Mouse (Mus musculus) forebrain, embryonic 11.5 days (tissue): ENCODE data around the gene Dnajb4. TPM values are rescaled to one million over a fixed set of nuclear protein-coding genes. Genes with fewer than 3 reads are reported as not detected.

Experiments
- ATAC-seq: fragments of 200-750 bp; cut with Nextera tagmentation; replicated peaks from 2 replicates; pipeline ENCODE4 v1.8.0; 2017; ENCODE audit warnings: moderate TSS enrichment; ENCODE audit not compliant: low FRiP score
- DNase-seq: peaks from one replicate; pipeline ENCODE4 v3.0.0-alpha.2; 2017; ENCODE audit warnings: low spot score
- H3K27ac ChIP-seq: fragments of 300-500 bp; sonication (generic); 2 replicates; pipeline ENCODE4 v1.5.1; 2014; ENCODE audit warnings: low read depth, low read length
- H3K27me3 ChIP-seq: fragments of 300-500 bp; sonication (generic); 2 replicates; pipeline ENCODE4 v1.6.1; 2014; ENCODE audit warnings: mild to moderate bottlenecking, low read length, mixed read lengths; ENCODE audit not compliant: control insufficient read depth, insufficient read depth
- H3K36me3 ChIP-seq: fragments of 300-500 bp; sonication (generic); 2 replicates; pipeline ENCODE4 v1.6.1; 2014; ENCODE audit warnings: mild to moderate bottlenecking, low read length, moderate library complexity, mixed read lengths; ENCODE audit not compliant: control insufficient read depth, insufficient read depth
- H3K4me1 ChIP-seq: fragments of 300-500 bp; sonication (generic); replicated peaks from 2 replicates; pipeline ENCODE4 v1.6.1; 2014; ENCODE audit warnings: low read length, mixed read lengths; ENCODE audit not compliant: control insufficient read depth, insufficient read depth
- H3K4me2 ChIP-seq: fragments of 300-500 bp; sonication (generic); 2 replicates; pipeline ENCODE4 v1.6.1; 2014; ENCODE audit warnings: low read depth, mild to moderate bottlenecking, low read length, moderate library complexity, mixed read lengths; ENCODE audit not compliant: severe bottlenecking
- H3K4me3 ChIP-seq: fragments of 300-500 bp; sonication (generic); 2 replicates; pipeline ENCODE4 v1.5.1; 2014; ENCODE audit warnings: low read depth, low read length
- H3K9ac ChIP-seq: fragments of 300-500 bp; sonication (generic); 2 replicates; pipeline ENCODE4 v1.6.1; 2014; ENCODE audit warnings: low read length
- H3K9me3 ChIP-seq: fragments of 300-500 bp; sonication (generic); 2 replicates; pipeline ENCODE4 v1.6.1; 2016; ENCODE audit warnings: low read length, mixed read lengths; ENCODE audit not compliant: control insufficient read depth
- WGBS: fragments of 180-500 bp; shearing (Covaris S2); extraction: QIAGEN DNeasy Blood & Tissue Kit; methylation state at CpG from one replicate; pipeline ENCODE4 v1.1.7; 2014; 5-methylcytosine and 5-hydroxymethylcytosine counted together
- polyA plus RNA-seq: library from polyadenylated mRNA; unstranded; fragments of >200 nt; fragmentation: Nextera tagmentation; extraction: Ambion mirVana; gene quantifications from 2 replicates; pipeline ENCODE4 v1.2.1, GENCODE M21; 2014

Dnajb4 gene
- polyA plus RNA-seq, 1 experiment from 2014 or later, result 28.2 TPM

- no peak for ATAC-seq
- Histone ChIP-seq H3K9ac (no peak overlapping the region), H3K36me3 (peaks cover 5% of the 10 kb centered on the region; the same call in 1 of the 2 replicates), H3K4me1 (peaks cover 12% of the 10 kb centered on the region; the same call in 1 of the 2 replicates), H3K27me3 (no peaks in the 10 kb centered on the region), H3K4me3 (peak overlapping the region; percentile 97), H3K9me3 (no peaks in the 10 kb centered on the region), H3K27ac (no peak overlapping the region), H3K4me2 (peak overlapping the region; percentile 68; the same call in 1 of the 2 replicates)
- WGBS, result 69% methylated on average over 3 of the region's 3 CpGs
- no peak for DNase-seq
Measured at GRCm38 (mm10) chr3:152213416-152213815, 3.3 kb upstream of the Dnajb4 start.

- peaks cover 12% of the 10 kb centered on the region; the same call in 1 of the 2 replicates for H3K4me1 ChIP-seq
- H3K4me3 ChIP-seq, result peak overlapping the region; percentile 97
- H3K36me3 ChIP-seq, result peaks cover under 1% of the 10 kb centered on the region; the same call in 1 of the 2 replicates
- peak overlapping the region; percentile 100 for H3K9ac ChIP-seq
- DNase-seq (no peak), ATAC-seq (no peak)
- H3K27me3 ChIP-seq, result no peaks in the 10 kb centered on the region
- 59% methylated on average over 7 of the region's 7 CpGs for WGBS
- no peaks in the 10 kb centered on the region for H3K9me3 ChIP-seq
- H3K4me2 ChIP-seq, result peak overlapping the region; percentile 68
- H3K27ac ChIP-seq, result no peak overlapping the region
Measured at GRCm38 (mm10) chr3:152211731-152212279, 1.7 kb upstream of the Dnajb4 start.

GRCm38 (mm10) chr3:152210728-152211391 lies 758 bp upstream of the Dnajb4 start:
- H3K9ac ChIP-seq, result peak overlapping the region; percentile 100
- DNase-seq, result peak; percentile 86
- WGBS, result under 1% methylated on average over 58 of the region's 68 CpGs
- peak overlapping the region; percentile 99 for H3K27ac ChIP-seq
- peak; percentile 55 for ATAC-seq
- peak overlapping the region; percentile 68 for H3K4me2 ChIP-seq
- no peaks in the 10 kb centered on the region for H3K9me3 ChIP-seq
- H3K36me3 ChIP-seq, result no peaks in the 10 kb centered on the region; the same call in 1 of the 2 replicates
- peak overlapping the region; percentile 97 for H3K4me3 ChIP-seq
- H3K4me1 ChIP-seq, result peaks cover 12% of the 10 kb centered on the region; the same call in 1 of the 2 replicates
- H3K27me3 ChIP-seq, result no peaks in the 10 kb centered on the region

- Histone ChIP-seq H3K4me2 (peak overlapping the region; percentile 77), H3K9ac (peak overlapping the region; percentile 100), H3K4me3 (peak overlapping the region; percentile 97), H3K4me1 (peaks cover 12% of the 10 kb centered on the region; the same call in 1 of the 2 replicates), H3K36me3 (no peaks in the 10 kb centered on the region), H3K27me3 (no peaks in the 10 kb centered on the region), H3K27ac (peak overlapping the region; percentile 99), H3K9me3 (no peaks in the 10 kb centered on the region)
- 9% methylated on average over 25 of the region's 25 CpGs for WGBS
- ATAC-seq (peak; percentile 42), DNase-seq (peak; percentile 75)
Measured at GRCm38 (mm10) chr3:152209177-152209966, 730 bp downstream of the Dnajb4 start.

- H3K27me3 ChIP-seq, result no peaks in the 10 kb centered on the region
- no peaks in the 10 kb centered on the region for H3K36me3 ChIP-seq
- H3K9ac ChIP-seq, result 0 out of 2 replicates have a peak overlapping the region, but pooled peaks have one; percentile 2
- peaks cover 12% of the 10 kb centered on the region; the same call in 1 of the 2 replicates for H3K4me1 ChIP-seq
- DNase-seq (no peak), ATAC-seq (no peak)
- H3K4me3 ChIP-seq, result no peak overlapping the region; the same call in 1 of the 2 replicates
- H3K4me2 ChIP-seq, result no peak overlapping the region
- WGBS, result 91% methylated on average over 7 of the region's 7 CpGs
- no peak overlapping the region for H3K27ac ChIP-seq
- no peaks in the 10 kb centered on the region for H3K9me3 ChIP-seq
Measured at GRCm38 (mm10) chr3:152208096-152208885, 1.8 kb downstream of the Dnajb4 start.

- WGBS, result 98% methylated on average over 4 of the region's 4 CpGs
- H3K9me3 ChIP-seq, result no peaks in the 10 kb centered on the region
Measured at GRCm38 (mm10) chr3:152207156-152207555, 2.9 kb downstream of the Dnajb4 start.

GRCm38 (mm10) chr3:152204577-152204976 lies 5.5 kb downstream of the Dnajb4 start:
- whole genome bisulfite sequencing, result 84% methylated on average over 3 of the region's 3 CpGs
- H3K9me3 ChIP-seq, result no peaks in the 10 kb centered on the region
- H3K4me1 ChIP-seq, result no peaks in the 10 kb centered on the region
- no peak overlapping the region for H3K9ac ChIP-seq
- H3K27ac ChIP-seq, result no peak overlapping the region
- H3K4me3 ChIP-seq, result no peak overlapping the region
- ATAC-seq (no peak), DNase-seq (no peak)
- H3K4me2 ChIP-seq, result no peak overlapping the region
- H3K36me3 ChIP-seq, result no peaks in the 10 kb centered on the region
- no peaks in the 10 kb centered on the region for H3K27me3 ChIP-seq

More at GRCm38 (mm10) chr3:152207156-152207555, 2.9 kb downstream of the Dnajb4 start:
- H3K4me1 ChIP-seq, result peaks cover 4% of the 10 kb centered on the region; the same call in 1 of the 2 replicates
- H3K9ac ChIP-seq, result no peak overlapping the region
- DNase-seq (no peak), ATAC-seq (no peak)
- H3K36me3 ChIP-seq, result no peaks in the 10 kb centered on the region
- H3K4me3 ChIP-seq, result no peak overlapping the region
- no peak overlapping the region for H3K27ac ChIP-seq
- H3K27me3 ChIP-seq, result no peaks in the 10 kb centered on the region
- no peak overlapping the region for H3K4me2 ChIP-seq

- DNase-seq (no peak), ATAC-seq (no peak)
- H3K9me3 ChIP-seq, result no peaks in the 10 kb centered on the region
- H3K9ac ChIP-seq, result no peak overlapping the region
- 81% methylated on average over 3 of the region's 3 CpGs for WGBS
- H3K4me2 ChIP-seq, result no peak overlapping the region
- no peaks in the 10 kb centered on the region for H3K4me1 ChIP-seq
- no peak overlapping the region for H3K4me3 ChIP-seq
- no peaks in the 10 kb centered on the region for H3K36me3 ChIP-seq
- no peaks in the 10 kb centered on the region for H3K27me3 ChIP-seq
- H3K27ac ChIP-seq, result no peak overlapping the region
Measured at GRCm38 (mm10) chr3:152203996-152204395, 6.1 kb downstream of the Dnajb4 start.
